ENCODE assay signal across 9 mouse cellular contexts in the genomic region with DNA sequence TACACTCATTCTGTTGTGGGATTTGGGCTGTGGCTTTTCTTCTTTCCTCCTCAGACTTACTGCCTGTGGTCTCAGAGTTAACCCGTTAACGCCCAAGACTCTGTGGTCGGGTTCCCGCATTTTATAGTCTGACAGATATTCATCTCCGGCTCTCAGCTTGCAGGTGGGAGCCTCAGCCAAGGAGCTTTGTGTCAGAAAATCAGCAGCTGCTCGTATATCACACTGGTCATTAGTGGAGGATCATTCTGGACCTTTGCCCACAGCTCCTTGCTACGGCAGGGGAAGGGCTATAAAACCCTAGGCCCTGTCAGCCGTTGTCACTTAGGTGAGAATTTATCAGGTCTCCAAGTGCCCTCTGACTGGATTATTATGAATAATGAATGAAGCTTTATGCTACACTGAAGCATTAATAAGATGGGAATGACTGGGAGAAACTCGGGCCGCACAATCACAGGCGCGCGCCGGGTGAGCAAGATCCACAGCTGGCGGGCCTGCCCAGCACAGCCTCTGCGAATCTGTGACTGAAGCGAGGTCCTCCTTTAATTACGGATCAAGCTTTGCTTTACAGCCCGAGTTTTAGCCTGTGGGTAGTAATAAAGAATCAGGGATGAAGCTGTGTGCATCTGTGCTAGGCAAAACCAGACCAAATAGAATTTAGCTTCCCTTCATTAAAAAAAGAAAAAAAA.
A peak's percentile ranks its signal among the peaks of the same experiment; 100 is the strongest.
DNase-seq lines count a peak whose midpoint lies in the region; ATAC-seq and TF ChIP-seq lines count a peak whose summit lies in the region.
"Had no signal": no experiment of that assay in that cellular context is flagged by ENCODE, and none has a peak within 500 bp of the region (broad histone marks: within the 10 kb centered on the region; RNA-seq: fewer than 3 reads in every experiment).

No protein-coding gene starts in this region.

- no peaks in the 10 kb centered on the region for H3K9me3 ChIP-seq in lung, embryonic 14.5 days (ENCODE audit: low read depth, low read length)
- no peaks in the 10 kb centered on the region for H3K9me3 ChIP-seq in neural tube, embryonic 15.5 days (replicated peaks)
- H3K9me3 ChIP-seq in lung, postnatal 0 days (ENCODE audit: low read length) = no peaks in the 10 kb centered on the region
- H3K9me3 ChIP-seq: heart, embryonic 13.5 days had no signal

- TF ChIP-seq CTCF in lung, embryonic 14.5 days (IDR thresholded peaks at IDR 0.05; ENCODE audit: low read depth) = no peak
- no peak for TF ChIP-seq CTCF in lung, postnatal 0 days (IDR thresholded peaks at IDR 0.05)

- no peak overlapping the region for H3K4me3 ChIP-seq in lung, embryonic 14.5 days (ENCODE audit: low read depth, low read length)
- peak overlapping the region; percentile 22 for H3K4me3 ChIP-seq in neural tube, embryonic 15.5 days (replicated peaks)
- H3K4me3 ChIP-seq in lung, postnatal 0 days (ENCODE audit: low read depth, low read length) = no peak overlapping the region
- H3K4me3 ChIP-seq: heart, embryonic 13.5 days had no signal

- no peaks in the 10 kb centered on the region for H3K27me3 ChIP-seq in lung, embryonic 14.5 days (ENCODE audit: insufficient read depth, low read length)
- H3K27me3 ChIP-seq in neural tube, embryonic 15.5 days (replicated peaks) = no peaks in the 10 kb centered on the region
- H3K27me3 ChIP-seq in lung, postnatal 0 days (replicated peaks; ENCODE audit: insufficient read depth, low read length) = no peaks in the 10 kb centered on the region
- H3K27me3 ChIP-seq: heart, embryonic 13.5 days had no signal

- WGBS in lung, embryonic 14.5 days = 35% methylated on average over 19 of the region's 19 CpGs
- 6% methylated on average over 19 of the region's 19 CpGs for WGBS in neural tube, embryonic 15.5 days
- WGBS in lung, postnatal 0 days = 38% methylated on average over 19 of the region's 19 CpGs

- peak; percentile 24 for DNase-seq in lung, embryonic 14.5 days
- no peak for DNase-seq in lung, postnatal 4 days
- peak; percentile 24 for DNase-seq in embryo, embryonic 9.5 days (ENCODE audit: extremely low spot score)
- DNase-seq in hindlimb bud, embryonic 11.5 days (ENCODE audit: extremely low spot score, low read depth, low spot score) = peak; percentile 93
- no peak for DNase-seq in urinary bladder, postnatal 4 days (ENCODE audit: low spot score in 2 of 2)
- no peak for DNase-seq in adipocyte (ENCODE audit: low spot score)
- no peak for DNase-seq in lung, postnatal 0 days (ENCODE audit: low spot score)

- H3K9ac ChIP-seq in lung, embryonic 14.5 days = no peak overlapping the region
- 0 out of 2 replicates have a peak overlapping the region, but pooled peaks have one; percentile 14 for H3K9ac ChIP-seq in neural tube, embryonic 15.5 days (replicated peaks)
- H3K9ac ChIP-seq in lung, postnatal 0 days (replicated peaks; ENCODE audit: low read depth) = no peak overlapping the region
- H3K9ac ChIP-seq: heart, embryonic 13.5 days had no signal

- peak overlapping the region; percentile 38; the same call in 1 of the 2 replicates for H3K4me2 ChIP-seq in lung, embryonic 14.5 days
- H3K4me2 ChIP-seq in neural tube, embryonic 15.5 days = peak overlapping the region; percentile 53
- H3K4me2 ChIP-seq in lung, postnatal 0 days (replicated peaks; ENCODE audit: low read depth, low read length) = no peak overlapping the region
- H3K4me2 ChIP-seq: heart, embryonic 13.5 days had no signal

- no peaks in the 10 kb centered on the region for H3K36me3 ChIP-seq in lung, embryonic 14.5 days (ENCODE audit: insufficient read depth)
- H3K36me3 ChIP-seq in neural tube, embryonic 15.5 days = no peaks in the 10 kb centered on the region
- no peaks in the 10 kb centered on the region for H3K36me3 ChIP-seq in lung, postnatal 0 days (ENCODE audit: insufficient read depth, low read length)
- H3K36me3 ChIP-seq: heart, embryonic 13.5 days had no signal

- ATAC-seq in lung, embryonic 14.5 days (ENCODE audit: insufficient read depth) = no peak
- ATAC-seq in neural tube, embryonic 15.5 days (ENCODE audit: low FRiP score) = peak; percentile 78
- no peak for ATAC-seq in lung, postnatal 0 days

- no peaks in the 10 kb centered on the region for H3K4me1 ChIP-seq in lung, embryonic 14.5 days (ENCODE audit: insufficient read depth)
- H3K4me1 ChIP-seq in neural tube, embryonic 15.5 days = peaks cover 14% of the 10 kb centered on the region
- H3K4me1 ChIP-seq in lung, postnatal 0 days (ENCODE audit: insufficient read depth, low read depth, low read length) = no peaks in the 10 kb centered on the region
- H3K4me1 ChIP-seq: heart, embryonic 13.5 days had no signal

- H3K27ac ChIP-seq in lung, embryonic 14.5 days (ENCODE audit: low read depth) = no peak overlapping the region
- H3K27ac ChIP-seq in neural tube, embryonic 15.5 days (replicated peaks) = no peak overlapping the region
- no peak overlapping the region for H3K27ac ChIP-seq in lung, postnatal 0 days (ENCODE audit: low read length)
- H3K27ac ChIP-seq: heart, embryonic 13.5 days had no signal

- TF ChIP-seq EP300 in lung, postnatal 0 days (IDR thresholded peaks at IDR 0.05) = no peak

Comparison
In these comparisons a context has a peak if more than half of its experiments do, and no peak if none do; other contexts are left out.
1. DNase-seq: peak in lung, embryonic 14.5 days (single experiment), embryo, embryonic 9.5 days (single experiment) and hindlimb bud, embryonic 11.5 days (single experiment); none in lung, postnatal 4 days (0 of 2), urinary bladder, postnatal 4 days (0 of 2), adipocyte (single experiment) and lung, postnatal 0 days (single experiment).